Mouse (Mus musculus) forebrain, embryonic 13.5 days (tissue): Measurements from ENCODE around the gene Klhdc8b. TPM values are rescaled to one million over a fixed set of nuclear protein-coding genes. Genes with fewer than 3 reads are reported as not detected.
A peak's percentile ranks its signal among the peaks of the same experiment; 100 is the strongest.

Experiments
- ATAC-seq: fragments of 200-750 bp; cut with Nextera tagmentation; 2 replicates; pipeline ENCODE4 v1.8.0; 2017
- H3K27ac ChIP-seq: fragments of 300-500 bp; sonication (generic); 2 replicates; pipeline ENCODE4 v1.5.1; 2015; ENCODE audit warnings: inconsistent platforms, mild to moderate bottlenecking, moderate library complexity
- H3K27me3 ChIP-seq: fragments of 300-500 bp; sonication (generic); 2 replicates; pipeline ENCODE4 v1.6.1; 2015; ENCODE audit warnings: mild to moderate bottlenecking, inconsistent platforms
- H3K36me3 ChIP-seq: fragments of 300-500 bp; sonication (generic); 2 replicates; pipeline ENCODE4 v1.6.1; 2015; ENCODE audit warnings: mild to moderate bottlenecking, inconsistent platforms; ENCODE audit not compliant: poor library complexity, severe bottlenecking
- H3K4me1 ChIP-seq: fragments of 300-500 bp; sonication (generic); 2 replicates; pipeline ENCODE4 v1.6.1; 2015; ENCODE audit warnings: inconsistent platforms
- H3K4me2 ChIP-seq: fragments of 300-500 bp; sonication (generic); 2 replicates; pipeline ENCODE4 v1.6.1; 2015; ENCODE audit warnings: inconsistent platforms, mild to moderate bottlenecking, moderate library complexity
- H3K4me3 ChIP-seq: fragments of 300-500 bp; sonication (generic); 2 replicates; pipeline ENCODE4 v1.5.1; 2015; ENCODE audit warnings: mild to moderate bottlenecking, inconsistent platforms
- H3K9ac ChIP-seq: fragments of 300-500 bp; sonication (generic); 2 replicates; pipeline ENCODE4 v1.6.1; 2015; ENCODE audit warnings: mild to moderate bottlenecking, inconsistent platforms
- H3K9me3 ChIP-seq: fragments of 300-500 bp; sonication (generic); replicated peaks from 2 replicates; pipeline ENCODE4 v1.6.1; 2016; ENCODE audit warnings: inconsistent platforms
- WGBS: fragments of 180-500 bp; shearing (Covaris S2); methylation state at CpG from one replicate; pipeline ENCODE4 v1.1.7; 2015; 5-methylcytosine and 5-hydroxymethylcytosine counted together
- polyA plus RNA-seq: library from polyadenylated mRNA; unstranded; fragments of >200 nt; fragmentation: Nextera tagmentation; extraction: Ambion mirVana; gene quantifications from 2 replicates; pipeline ENCODE4 v1.2.1, GENCODE M21; 2015

The Klhdc8b gene
- polyA plus RNA-seq, 1 experiment from 2014 or later: 54.1 TPM

GRCm38 (mm10) chr9:108441236-108441919 lies 20.0 kb downstream of the Klhdc8b start:
- H3K9ac ChIP-seq: no peak overlapping the region
- 85% methylated on average over 11 of the region's 11 CpGs for WGBS
- H3K9me3 ChIP-seq: no peaks in the 10 kb centered on the region
- no peak overlapping the region for H3K4me3 ChIP-seq
- peak; percentile 68; the same call in 1 of the 2 replicates for ATAC-seq
- no peak overlapping the region for H3K4me2 ChIP-seq
- H3K27ac ChIP-seq: no peak overlapping the region
- H3K27me3 ChIP-seq: no peaks in the 10 kb centered on the region
- no peaks in the 10 kb centered on the region for H3K36me3 ChIP-seq
- H3K4me1 ChIP-seq: no peaks in the 10 kb centered on the region

- 77% methylated on average over 5 of the region's 5 CpGs for whole genome bisulfite sequencing
- no peaks in the 10 kb centered on the region for H3K9me3 ChIP-seq
These were observed 20.9 kb downstream of the Klhdc8b start for GRCm38 (mm10) chr9:108440485-108440884.

GRCm38 (mm10) chr9:108439176-108439575 lies 22.2 kb downstream of the Klhdc8b start:
- H3K27ac ChIP-seq: no peak overlapping the region
- no peak; the same call in 1 of the 2 replicates for ATAC-seq
- no peak overlapping the region for H3K9ac ChIP-seq
- no peaks in the 10 kb centered on the region for H3K9me3 ChIP-seq
- no peak overlapping the region for H3K4me3 ChIP-seq
- no peaks in the 10 kb centered on the region for H3K4me1 ChIP-seq
- WGBS: 86% methylated on average over 6 of the region's 6 CpGs
- H3K4me2 ChIP-seq: no peak overlapping the region
- H3K36me3 ChIP-seq: no peaks in the 10 kb centered on the region
- no peaks in the 10 kb centered on the region for H3K27me3 ChIP-seq

More at GRCm38 (mm10) chr9:108440485-108440884, 20.9 kb downstream of the Klhdc8b start:
- no peak overlapping the region for H3K4me3 ChIP-seq
- no peak overlapping the region for H3K27ac ChIP-seq
- no peak overlapping the region for H3K9ac ChIP-seq
- no peak for ATAC-seq
- no peaks in the 10 kb centered on the region for H3K27me3 ChIP-seq
- H3K36me3 ChIP-seq: no peaks in the 10 kb centered on the region
- no peak overlapping the region for H3K4me2 ChIP-seq
- no peaks in the 10 kb centered on the region for H3K4me1 ChIP-seq

GRCm38 (mm10) chr9:108436182-108436581 lies 25.2 kb downstream of the Klhdc8b start, which contains the start of gene BC048562:
Gene BC048562, plus strand, starts transcription at chr9:108436482.
- Histone ChIP-seq H3K4me2 (no peak within 1 kb of the TSS), H3K9me3 (no peaks in the 10 kb centered on the region), H3K27me3 (no peaks in the 10 kb centered on the region), H3K36me3 (no peaks in the 10 kb centered on the region), H3K4me1 (no peaks in the 10 kb centered on the region), H3K9ac (no peak within 1 kb of the TSS), H3K4me3 (no peak within 1 kb of the TSS), H3K27ac (no peak within 1 kb of the TSS)
- no peak for ATAC-seq
- 39% methylated on average over 3 of the region's 3 CpGs for WGBS

- Histone ChIP-seq H3K9ac (no peak overlapping the region), H3K4me1 (no peaks in the 10 kb centered on the region), H3K4me2 (peak overlapping the region; percentile 49), H3K27me3 (no peaks in the 10 kb centered on the region), H3K27ac (no peak overlapping the region), H3K36me3 (no peaks in the 10 kb centered on the region), H3K9me3 (no peaks in the 10 kb centered on the region), H3K4me3 (peak overlapping the region; percentile 23)
- peak; percentile 24; the same call in 1 of the 2 replicates for ATAC-seq
- 50% methylated on average over 32 of the region's 32 CpGs for WGBS
These were observed 29.8 kb downstream of the Klhdc8b start for GRCm38 (mm10) chr9:108431431-108432067.

- H3K4me2 ChIP-seq: no peak within 1 kb of the TSS
- no peaks in the 10 kb centered on the region for H3K4me1 ChIP-seq
- no peaks in the 10 kb centered on the region for H3K36me3 ChIP-seq
- no peak for ATAC-seq
- no peak within 1 kb of the TSS for H3K4me3 ChIP-seq
- no peaks in the 10 kb centered on the region for H3K27me3 ChIP-seq
- H3K27ac ChIP-seq: no peak within 1 kb of the TSS
- H3K9me3 ChIP-seq: no peaks in the 10 kb centered on the region
- H3K9ac ChIP-seq: no peak within 1 kb of the TSS
These were observed 33.0 kb downstream of the Klhdc8b start, which contains the start of gene Ccdc36 for GRCm38 (mm10) chr9:108428384-108428783. Gene Ccdc36, minus strand, starts transcription at chr9:108428484.

GRCm38 (mm10) chr9:108412221-108412620 lies 49.2 kb downstream of the Klhdc8b start:
- no peak overlapping the region for H3K4me3 ChIP-seq
- H3K27ac ChIP-seq: no peak overlapping the region
- 84% methylated on average over 1 of the region's 1 CpGs for WGBS
- no peaks in the 10 kb centered on the region for H3K36me3 ChIP-seq
- ATAC-seq: no peak
- peaks cover 14% of the 10 kb centered on the region; the same call in 1 of the 2 replicates for H3K4me1 ChIP-seq
- H3K27me3 ChIP-seq: no peaks in the 10 kb centered on the region
- H3K9me3 ChIP-seq: no peaks in the 10 kb centered on the region
- H3K4me2 ChIP-seq: no peak overlapping the region
- no peak overlapping the region for H3K9ac ChIP-seq

- no peaks in the 10 kb centered on the region for H3K27me3 ChIP-seq
- peaks cover 14% of the 10 kb centered on the region; the same call in 1 of the 2 replicates for H3K4me1 ChIP-seq
- H3K4me3 ChIP-seq: no peak overlapping the region
- H3K36me3 ChIP-seq: no peaks in the 10 kb centered on the region
- WGBS: 74% methylated on average over 9 of the region's 9 CpGs
- ATAC-seq: no peak
- H3K27ac ChIP-seq: 0 out of 2 replicates have a peak overlapping the region, but pooled peaks have one; percentile 14
- H3K9me3 ChIP-seq: no peaks in the 10 kb centered on the region
- no peak overlapping the region for H3K9ac ChIP-seq
- no peak overlapping the region for H3K4me2 ChIP-seq
These were observed 49.9 kb downstream of the Klhdc8b start for GRCm38 (mm10) chr9:108411381-108411942.

- no peaks in the 10 kb centered on the region for H3K27me3 ChIP-seq
- H3K9me3 ChIP-seq: no peaks in the 10 kb centered on the region
- peaks cover 14% of the 10 kb centered on the region; the same call in 1 of the 2 replicates for H3K4me1 ChIP-seq
- no peaks in the 10 kb centered on the region for H3K36me3 ChIP-seq
- no peak overlapping the region for H3K27ac ChIP-seq
- H3K4me3 ChIP-seq: no peak overlapping the region
- no peak overlapping the region for H3K4me2 ChIP-seq
- no peak for ATAC-seq
- no peak overlapping the region for H3K9ac ChIP-seq
- 92% methylated on average over 4 of the region's 4 CpGs for WGBS
These were observed 51.8 kb downstream of the Klhdc8b start for GRCm38 (mm10) chr9:108409535-108409934.

- Histone ChIP-seq H3K4me2 (no peak overlapping the region), H3K9ac (no peak overlapping the region), H3K36me3 (no peaks in the 10 kb centered on the region), H3K9me3 (no peaks in the 10 kb centered on the region), H3K27me3 (no peaks in the 10 kb centered on the region), H3K4me1 (peaks cover 14% of the 10 kb centered on the region), H3K27ac (no peak overlapping the region), H3K4me3 (no peak overlapping the region)
- 80% methylated on average over 8 of the region's 8 CpGs for WGBS
- ATAC-seq: no peak
These were observed 56.9 kb downstream of the Klhdc8b start for GRCm38 (mm10) chr9:108404451-108404850.

GRCm38 (mm10) chr9:108403081-108403480 lies 58.3 kb downstream of the Klhdc8b start:
- Histone ChIP-seq H3K36me3 (no peaks in the 10 kb centered on the region), H3K27me3 (no peaks in the 10 kb centered on the region), H3K4me3 (no peak overlapping the region), H3K27ac (no peak overlapping the region), H3K9ac (no peak overlapping the region), H3K9me3 (no peaks in the 10 kb centered on the region), H3K4me1 (peaks cover 14% of the 10 kb centered on the region), H3K4me2 (no peak overlapping the region)
- no peak for ATAC-seq
- 83% methylated on average over 4 of the region's 4 CpGs for WGBS
